Mouse (Mus musculus) forebrain, embryonic 14.5 days (tissue): ENCODE results near the gene Nt5c2. TPM values are rescaled to one million over a fixed set of nuclear protein-coding genes. Genes with fewer than 3 reads are reported as not detected.

Source experiments
- ATAC-seq: fragments of 200-750 bp; cut with Nextera tagmentation; 2 replicates; pipeline ENCODE4 v1.8.0; 2017; ENCODE audit warnings: mild to moderate bottlenecking, moderate library complexity
- DNase-seq: peaks from one replicate; pipeline ENCODE4 v3.0.0-alpha.2; 2015; ENCODE audit warnings: low spot score
- H3K27ac ChIP-seq: fragments of 300-500 bp; sonication (generic); 2 replicates; pipeline ENCODE4 v1.5.1; 2014; ENCODE audit warnings: low read depth, mild to moderate bottlenecking, control low read depth, low read length, moderate library complexity
- H3K27me3 ChIP-seq: fragments of 300-500 bp; sonication (generic); replicated peaks from 2 replicates; pipeline ENCODE4 v1.6.1; 2014; ENCODE audit warnings: low read length, control low read depth, mixed read lengths; ENCODE audit not compliant: control insufficient read depth, insufficient read depth
- H3K36me3 ChIP-seq: fragments of 300-500 bp; sonication (generic); 2 replicates; pipeline ENCODE4 v1.6.1; 2014; ENCODE audit warnings: low read length, control low read depth; ENCODE audit not compliant: control insufficient read depth, insufficient read depth
- H3K4me1 ChIP-seq: fragments of 300-500 bp; sonication (generic); 2 replicates; pipeline ENCODE4 v1.6.1; 2014; ENCODE audit warnings: antibody characterized with exemption, low read length, control low read depth; ENCODE audit not compliant: control insufficient read depth, insufficient read depth
- H3K4me2 ChIP-seq: fragments of 300-500 bp; sonication (generic); 2 replicates; pipeline ENCODE4 v1.6.1; 2014; ENCODE audit warnings: mild to moderate bottlenecking, control low read depth, low read length
- H3K4me3 ChIP-seq: fragments of 300-500 bp; sonication (generic); 2 replicates; pipeline ENCODE4 v1.5.1; 2014; ENCODE audit warnings: low read depth, low read length, control low read depth
- H3K9ac ChIP-seq: fragments of 300-500 bp; sonication (generic); 2 replicates; pipeline ENCODE4 v1.6.1; 2014; ENCODE audit warnings: mild to moderate bottlenecking, low read length, control low read depth, moderate library complexity
- H3K9me3 ChIP-seq: fragments of 300-500 bp; sonication (generic); replicated peaks from 2 replicates; pipeline ENCODE4 v1.6.1; 2016; ENCODE audit warnings: low read length, control low read depth, mixed read lengths; ENCODE audit not compliant: control insufficient read depth
- WGBS: fragments of 180-500 bp; shearing (Covaris S2); extraction: QIAGEN DNeasy Blood & Tissue Kit; methylation state at CpG from one replicate; pipeline ENCODE4 v1.1.7; 2014; 5-methylcytosine and 5-hydroxymethylcytosine counted together
- polyA plus RNA-seq: library from polyadenylated mRNA; unstranded; fragments of >200 nt; fragmentation: Nextera tagmentation; extraction: Ambion mirVana; gene quantifications from 2 replicates; pipeline ENCODE4 v1.2.1, GENCODE M21; 2014

Gene Nt5c2
- polyA plus RNA-seq, 1 experiment from 2014 or later = 84.2 TPM

GRCm38 (mm10) chr19:46877886-46878285 lies 137.1 kb downstream of the Nt5c2 start:
- ATAC-seq = no peak
- H3K4me1 ChIP-seq = no peaks in the 10 kb centered on the region
- no peak for DNase-seq
- H3K27ac ChIP-seq = no peak overlapping the region
- 0 out of 2 replicates have a peak, but pooled peaks cover 11% of the 10 kb centered on the region for H3K36me3 ChIP-seq
- H3K27me3 ChIP-seq = no peaks in the 10 kb centered on the region
- 89% methylated on average over 13 of the region's 13 CpGs for WGBS
- no peak overlapping the region for H3K4me3 ChIP-seq
- H3K9ac ChIP-seq = no peak overlapping the region
- H3K4me2 ChIP-seq = no peak overlapping the region
- H3K9me3 ChIP-seq = no peaks in the 10 kb centered on the region

- H3K27me3 ChIP-seq = no peaks in the 10 kb centered on the region
- ATAC-seq = peak; percentile 75
- H3K27ac ChIP-seq = no peak overlapping the region
- no peak overlapping the region for H3K4me2 ChIP-seq
- H3K4me1 ChIP-seq = no peaks in the 10 kb centered on the region
- H3K9ac ChIP-seq = no peak overlapping the region
- no peak overlapping the region for H3K4me3 ChIP-seq
- WGBS = 40% methylated on average over 12 of the region's 12 CpGs
- H3K36me3 ChIP-seq = no peaks in the 10 kb centered on the region
- peak; percentile 85 for DNase-seq
- no peaks in the 10 kb centered on the region for H3K9me3 ChIP-seq
Observed at GRCm38 (mm10) chr19:46875790-46876189, 139.2 kb downstream of the Nt5c2 start.

GRCm38 (mm10) chr19:46873924-46874323 lies 141.0 kb downstream of the Nt5c2 start:
- H3K9ac ChIP-seq = no peak overlapping the region

GRCm38 (mm10) chr19:46871651-46872050 lies 143.3 kb downstream of the Nt5c2 start:
- H3K9me3 ChIP-seq = no peaks in the 10 kb centered on the region
- no peak overlapping the region for H3K4me2 ChIP-seq
- no peak overlapping the region for H3K27ac ChIP-seq
- H3K4me1 ChIP-seq = no peaks in the 10 kb centered on the region
- ATAC-seq (no peak), DNase-seq (no peak)
- 82% methylated on average over 7 of the region's 7 CpGs for WGBS
- H3K9ac ChIP-seq = no peak overlapping the region
- H3K4me3 ChIP-seq = no peak overlapping the region
- H3K27me3 ChIP-seq = no peaks in the 10 kb centered on the region
- H3K36me3 ChIP-seq = no peaks in the 10 kb centered on the region

More at GRCm38 (mm10) chr19:46873924-46874323, 141.0 kb downstream of the Nt5c2 start:
- H3K9me3 ChIP-seq = no peaks in the 10 kb centered on the region
- no peak overlapping the region for H3K27ac ChIP-seq
- DNase-seq (no peak), ATAC-seq (no peak)
- 88% methylated on average over 3 of the region's 3 CpGs for WGBS
- H3K36me3 ChIP-seq = no peaks in the 10 kb centered on the region
- H3K4me2 ChIP-seq = no peak overlapping the region
- H3K4me1 ChIP-seq = no peaks in the 10 kb centered on the region
- H3K27me3 ChIP-seq = no peaks in the 10 kb centered on the region
- H3K4me3 ChIP-seq = no peak overlapping the region

GRCm38 (mm10) chr19:46871096-46871495 lies 143.9 kb downstream of the Nt5c2 start:
- no peak for DNase-seq
- no peaks in the 10 kb centered on the region for H3K36me3 ChIP-seq
- H3K4me1 ChIP-seq = no peaks in the 10 kb centered on the region
- no peak for ATAC-seq
- no peaks in the 10 kb centered on the region for H3K27me3 ChIP-seq
- H3K9me3 ChIP-seq = no peaks in the 10 kb centered on the region
- no peak overlapping the region for H3K4me2 ChIP-seq
- H3K4me3 ChIP-seq = no peak overlapping the region
- 90% methylated on average over 4 of the region's 4 CpGs for WGBS
- H3K27ac ChIP-seq = no peak overlapping the region
- no peak overlapping the region for H3K9ac ChIP-seq

GRCm38 (mm10) chr19:46869526-46869925 lies 145.4 kb downstream of the Nt5c2 start:
- WGBS = 9% methylated on average over 6 of the region's 6 CpGs
- no peaks in the 10 kb centered on the region for H3K27me3 ChIP-seq
- DNase-seq = peak; percentile 81
- H3K4me2 ChIP-seq = no peak overlapping the region
- no peak overlapping the region for H3K4me3 ChIP-seq
- H3K27ac ChIP-seq = no peak overlapping the region
- no peaks in the 10 kb centered on the region for H3K9me3 ChIP-seq
- H3K36me3 ChIP-seq = no peaks in the 10 kb centered on the region
- peak; percentile 75 for ATAC-seq
- no peak overlapping the region for H3K9ac ChIP-seq
- no peaks in the 10 kb centered on the region for H3K4me1 ChIP-seq

GRCm38 (mm10) chr19:46869049-46869448 lies 145.9 kb downstream of the Nt5c2 start:
- ATAC-seq (no peak), DNase-seq (no peak)
- H3K4me3 ChIP-seq = no peak overlapping the region
- H3K27ac ChIP-seq = no peak overlapping the region
- H3K36me3 ChIP-seq = no peaks in the 10 kb centered on the region
- no peaks in the 10 kb centered on the region for H3K4me1 ChIP-seq
- no peak overlapping the region for H3K4me2 ChIP-seq
- H3K9ac ChIP-seq = no peak overlapping the region
- WGBS = 62% methylated on average over 11 of the region's 11 CpGs
- H3K27me3 ChIP-seq = no peaks in the 10 kb centered on the region
- H3K9me3 ChIP-seq = no peaks in the 10 kb centered on the region

- 93% methylated on average over 4 of the region's 4 CpGs for WGBS
- no peak for ATAC-seq
- no peak for DNase-seq
- H3K27me3 ChIP-seq = no peaks in the 10 kb centered on the region
- H3K9me3 ChIP-seq = no peaks in the 10 kb centered on the region
- no peak overlapping the region for H3K4me2 ChIP-seq
- H3K4me3 ChIP-seq = no peak overlapping the region
- no peaks in the 10 kb centered on the region for H3K4me1 ChIP-seq
- no peak overlapping the region for H3K9ac ChIP-seq
- H3K36me3 ChIP-seq = no peaks in the 10 kb centered on the region
- H3K27ac ChIP-seq = no peak overlapping the region
Observed at GRCm38 (mm10) chr19:46865381-46865780, 149.6 kb downstream of the Nt5c2 start.

GRCm38 (mm10) chr19:46864731-46865331 lies 150.1 kb downstream of the Nt5c2 start:
- Histone ChIP-seq H3K27ac (no peak overlapping the region), H3K4me3 (no peak overlapping the region), H3K9me3 (no peaks in the 10 kb centered on the region), H3K4me1 (no peaks in the 10 kb centered on the region), H3K4me2 (no peak overlapping the region), H3K27me3 (no peaks in the 10 kb centered on the region), H3K9ac (no peak overlapping the region), H3K36me3 (no peaks in the 10 kb centered on the region)
- ATAC-seq = no peak
- no peak for DNase-seq
- 80% methylated on average over 6 of the region's 6 CpGs for WGBS
